Mouse (Mus musculus): ENCODE measurements around the gene Sema4c.

GRCm38 (mm10) chr1:36580384-36581207, 22.4 kb upstream of the Sema4c start:
- TF ChIP-seq CTCF (IDR thresholded peaks at IDR 0.05; ENCODE audit: low read depth): no peak
- TF ChIP-seq EP300 (IDR thresholded peaks at IDR 0.05; ENCODE audit: low read depth): no peak

Data from liver, postnatal 0 days (tissue).